Mouse (Mus musculus) cerebellum, adult (tissue): ENCODE measurements around the gene Lrrc19.
"Not testable (repeated sequence)": the region's sequence is repeated elsewhere in the genome, so short reads cannot be mapped to it uniquely, and the experiment has no call there.

Source experiments
- ATAC-seq: cut with Nextera tagmentation; 2 replicates; pipeline ENCODE4 v1.9.2; 2017; ENCODE audit warnings: mild to moderate bottlenecking, moderate library complexity, mixed read lengths; ENCODE audit not compliant: insufficient number of reproducible peaks, low FRiP score, low TSS enrichment

The Lrrc19 gene

DNA sequence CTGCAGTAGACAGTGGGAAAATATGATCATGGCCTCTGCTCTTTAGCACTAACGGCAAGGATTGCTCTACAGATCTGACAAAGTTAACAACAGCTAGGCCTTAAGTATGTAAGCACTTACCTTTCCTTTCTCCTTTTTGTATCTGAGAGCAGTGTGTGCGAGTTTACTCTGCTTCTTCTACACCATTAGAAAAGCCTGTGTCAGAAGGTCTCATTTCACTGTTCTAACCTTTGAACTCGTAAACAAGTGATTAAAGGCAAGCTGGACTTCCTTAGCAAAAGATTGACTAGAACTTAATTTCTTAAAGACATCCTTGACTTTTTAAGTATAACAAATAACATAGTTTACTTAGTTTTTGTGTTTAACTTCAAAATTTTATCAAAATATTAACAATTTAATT, at the start of gene Lrrc19:
Gene Lrrc19, minus strand, starts transcription at position 225 of the 400 bp plus-strand sequence.
- no peak for ATAC-seq

GRCm38 (mm10) chr4:94696368-94696767, 46.4 kb upstream of the Lrrc19 start:
- no peak for ATAC-seq

DNA sequence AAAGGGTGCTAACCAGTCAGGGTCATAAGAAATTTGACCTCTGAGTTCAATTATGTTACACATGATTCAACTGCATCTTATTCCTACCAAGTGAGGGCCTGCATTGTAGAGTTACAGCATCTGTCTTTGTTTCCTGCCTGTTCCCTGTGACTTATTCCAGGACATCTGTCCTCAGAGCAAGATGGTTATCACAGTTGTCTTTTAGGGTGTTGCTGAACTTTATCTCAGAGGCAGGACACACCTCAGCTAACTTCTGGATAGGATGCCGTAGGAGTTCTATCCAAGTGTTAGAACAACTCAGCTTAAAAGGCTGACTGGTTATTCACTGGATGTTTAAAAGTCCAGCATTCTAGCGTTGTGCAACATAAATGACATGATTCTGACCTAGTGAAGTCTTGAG, 42.2 kb upstream of the Lrrc19 start:
- ATAC-seq: no peak

DNA sequence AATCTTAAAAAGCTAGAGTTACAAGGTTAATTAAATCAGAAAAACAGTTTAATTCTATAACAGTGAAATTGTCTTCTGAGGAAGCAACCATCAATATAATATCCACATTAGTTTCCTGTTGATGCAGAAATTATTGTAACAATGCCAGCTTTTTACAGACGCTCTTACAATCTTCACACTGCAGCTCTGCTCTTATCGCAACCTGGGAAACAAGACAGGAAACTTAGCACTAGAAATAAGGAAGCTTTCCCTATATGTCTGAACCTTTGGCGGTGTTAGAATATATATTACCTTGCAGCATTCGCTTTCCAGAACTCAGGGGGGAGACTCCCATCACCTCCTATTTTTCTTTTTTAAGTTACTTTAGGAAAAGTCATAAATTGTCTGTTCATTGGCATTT, 41.1 kb upstream of the Lrrc19 start:
- no peak for ATAC-seq

GRCm38 (mm10) chr4:94689804-94690203, 39.9 kb upstream of the Lrrc19 start:
- not testable (repeated sequence) for ATAC-seq

GRCm38 (mm10) chr4:94683305-94683704, 33.4 kb upstream of the Lrrc19 start:
- no peak for ATAC-seq

GRCm38 (mm10) chr4:94682029-94682428, 32.1 kb upstream of the Lrrc19 start:
- ATAC-seq: no peak

DNA sequence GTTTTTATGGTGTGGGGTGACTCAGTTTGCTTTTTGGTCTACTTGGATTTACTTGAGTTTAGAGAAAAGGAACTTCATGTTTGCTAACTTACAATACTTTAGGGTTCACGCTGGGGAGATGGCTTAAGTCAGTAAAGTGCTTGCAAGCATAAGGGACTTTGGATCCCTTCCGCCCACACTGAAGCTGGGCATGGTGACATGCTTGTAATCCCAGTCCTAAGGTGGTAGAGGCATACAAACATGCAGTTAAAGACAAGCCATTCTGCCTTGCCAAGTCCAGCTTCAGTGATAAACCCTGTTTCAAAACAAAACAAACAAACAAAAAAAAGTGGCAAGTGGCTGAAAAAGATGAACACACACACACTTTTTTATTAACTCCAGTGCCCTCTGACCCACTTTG, 31.2 kb upstream of the Lrrc19 start:
- ATAC-seq: no peak

GRCm38 (mm10) chr4:94680662-94681061, 30.7 kb upstream of the Lrrc19 start:
- no peak for ATAC-seq

- no peak for ATAC-seq
Measured at GRCm38 (mm10) chr4:94669718-94670117, 19.8 kb upstream of the Lrrc19 start.

DNA sequence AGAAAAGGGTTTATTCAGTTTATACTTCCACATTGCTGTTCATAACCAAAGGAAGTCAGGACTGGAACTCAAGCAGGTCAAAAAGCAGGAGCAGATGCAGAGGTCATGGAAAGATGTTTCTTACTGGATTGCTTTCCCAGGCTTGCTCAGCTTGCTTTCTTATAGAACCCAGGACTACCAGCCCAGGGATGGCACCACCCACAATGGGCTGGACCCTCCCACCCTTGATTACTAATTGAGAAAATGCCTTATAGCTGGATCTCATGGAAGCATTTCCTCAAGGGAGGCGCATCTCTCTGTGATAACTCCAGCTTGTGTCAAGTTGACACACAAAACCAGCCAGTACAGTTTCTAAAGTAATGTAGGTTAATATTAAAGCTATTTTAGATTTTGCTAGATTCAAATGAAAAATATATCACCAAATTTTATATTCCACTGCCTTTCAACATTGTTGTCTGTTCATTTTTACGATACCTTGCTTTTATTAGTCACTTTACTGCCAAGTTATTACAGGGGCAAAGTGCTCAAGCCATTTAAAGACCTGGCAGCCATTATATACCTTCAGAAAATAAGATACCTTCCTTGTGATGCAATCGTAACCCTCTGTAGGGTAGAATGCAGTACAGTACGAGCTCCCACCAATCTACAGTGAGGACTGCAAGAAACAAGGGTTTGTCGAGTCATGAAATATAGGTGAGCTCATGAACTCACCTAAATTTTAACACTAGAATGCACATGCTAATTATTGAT, 657 bp upstream of the Lrrc19 start:
- ATAC-seq: not testable (repeated sequence)

GRCm38 (mm10) chr4:94643141-94643540, 6.8 kb downstream of the Lrrc19 start:
- ATAC-seq: no peak

DNA sequence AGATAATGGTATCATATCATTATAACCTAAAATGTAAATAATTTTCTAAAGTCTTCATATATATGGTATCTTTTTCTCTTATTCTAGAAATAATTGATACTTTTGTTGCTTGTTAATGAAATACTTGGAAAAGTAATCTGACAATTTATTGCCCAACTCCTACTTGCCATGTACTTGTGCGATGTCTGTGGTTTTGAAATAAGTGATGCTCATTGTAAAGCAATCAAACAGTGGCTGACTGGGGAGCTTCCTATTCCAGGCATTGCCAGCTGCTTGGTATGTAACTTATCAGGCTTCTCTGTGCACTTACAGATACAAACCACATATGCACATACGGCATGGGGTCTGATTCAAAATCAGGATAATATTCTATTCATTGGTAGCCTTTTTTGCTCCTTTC, 29.9 kb downstream of the Lrrc19 start:
- no peak for ATAC-seq

- ATAC-seq: peak; percentile 67; the same call in 1 of the 2 replicates
Measured at GRCm38 (mm10) chr4:94614627-94615006, 35.3 kb downstream of the Lrrc19 start.

DNA sequence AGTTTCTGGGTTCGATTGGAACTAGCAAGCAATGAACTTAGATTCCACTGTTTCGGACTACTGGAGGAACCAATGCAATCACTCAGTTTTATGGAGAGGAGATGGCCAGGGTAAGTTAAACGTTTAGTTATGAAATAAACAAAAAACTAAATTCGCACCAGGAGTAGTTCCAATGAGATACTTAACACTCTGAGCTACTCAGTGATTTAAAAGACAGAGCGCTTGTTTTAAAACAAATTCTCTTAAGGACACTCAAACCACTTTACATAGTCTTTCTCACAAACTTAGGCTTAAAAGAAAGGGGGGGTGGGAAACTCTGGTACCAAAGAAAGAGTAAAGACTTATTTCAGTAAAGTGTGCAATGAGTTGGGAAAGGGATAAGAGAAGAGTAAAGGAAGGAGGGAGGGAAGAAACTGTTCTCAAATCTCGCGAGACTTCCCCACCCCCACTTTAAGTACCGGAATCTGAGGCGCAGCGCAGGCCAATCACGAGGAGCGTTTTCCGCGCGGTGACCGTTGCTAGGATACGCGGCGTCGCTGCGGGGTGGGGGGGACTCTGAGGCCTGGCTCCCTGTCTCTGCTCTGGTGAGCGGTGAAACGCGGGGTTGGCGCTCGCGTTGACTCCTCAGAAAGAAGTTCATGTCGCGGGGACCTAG, 35.8 kb downstream of the Lrrc19 start, which contains the start of gene Ift74:
Gene Ift74, plus strand, starts transcription at position 520 of the 655 bp plus-strand sequence.
- peak; percentile 100 for ATAC-seq

- ATAC-seq: no peak
Measured at GRCm38 (mm10) chr4:94610339-94610738, 39.6 kb downstream of the Lrrc19 start.

DNA sequence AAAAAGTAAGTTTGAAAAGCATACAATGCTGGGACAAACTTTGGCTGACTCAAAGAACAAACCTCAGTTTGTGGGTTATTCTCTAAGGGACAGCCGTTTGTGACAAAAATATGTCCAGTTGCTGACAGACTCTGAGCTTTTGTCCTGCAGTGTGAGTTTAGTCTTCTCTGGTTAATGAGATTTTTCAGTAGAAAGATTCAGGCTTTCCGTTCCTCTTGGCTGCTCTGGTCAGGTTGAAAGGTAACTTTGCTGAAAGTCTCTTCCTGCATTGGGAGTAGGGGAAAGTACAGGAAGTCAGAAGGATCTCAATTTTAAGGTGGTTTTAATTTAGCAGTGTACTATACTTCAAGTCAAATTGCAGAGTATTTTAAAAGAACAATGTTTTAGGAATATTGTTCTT, 44.4 kb downstream of the Lrrc19 start:
- ATAC-seq: no peak

GRCm38 (mm10) chr4:94604452-94605019, 45.4 kb downstream of the Lrrc19 start:
- no peak for ATAC-seq

- peak; percentile 98 for ATAC-seq
Measured at GRCm38 (mm10) chr4:94603031-94603629, 46.8 kb downstream of the Lrrc19 start, which contains the start of gene Plaa. Gene Plaa (minus strand): TSS chr4:94603244.

DNA sequence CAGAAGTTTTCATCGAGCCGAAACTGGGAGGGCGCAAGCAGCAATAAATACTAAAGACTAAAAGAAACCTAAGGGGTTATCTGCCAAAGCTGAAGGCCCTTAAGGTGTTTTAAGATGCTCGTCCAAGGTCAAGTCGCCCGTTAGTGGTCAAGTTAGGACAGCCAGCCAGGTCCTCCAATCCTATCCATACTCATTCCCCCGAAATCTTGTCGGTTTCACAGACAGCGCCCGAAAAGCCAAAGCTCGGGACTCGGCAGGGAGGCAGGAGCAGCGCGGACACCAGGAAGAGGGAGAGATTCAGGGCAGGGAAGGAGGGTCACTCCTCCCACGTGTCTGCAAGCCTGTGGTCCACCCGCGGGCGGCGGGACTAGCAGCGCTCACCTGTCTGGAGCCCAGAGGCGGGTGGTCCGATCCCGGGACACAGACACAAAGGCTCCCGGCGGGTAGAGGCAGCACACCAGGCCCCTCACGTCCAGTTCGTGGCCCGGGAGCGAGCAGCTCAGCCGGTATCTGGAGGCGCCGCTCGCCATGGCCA, 47.4 kb downstream of the Lrrc19 start:
- no peak for ATAC-seq

- ATAC-seq: no peak
Measured at GRCm38 (mm10) chr4:94601395-94601794, 48.5 kb downstream of the Lrrc19 start.
